Mouse (Mus musculus) MEL (cell line): ENCODE measurements around the gene Ncam1. TPM values are rescaled to one million over a fixed set of nuclear protein-coding genes. Genes with fewer than 3 reads are reported as not detected.

Experiments
- DNase-seq: peaks from one replicate; pipeline ENCODE4 v3.0.0; 2011; ENCODE audit warnings: low read depth, low spot score
- H3K27ac ChIP-seq: 2 replicates; pipeline ENCODE4 v1.5.1; 2012; ENCODE audit warnings: low read depth, mild to moderate bottlenecking, control low read depth, low read length, moderate library complexity; ENCODE audit not compliant: control insufficient read depth
- H3K27me3 ChIP-seq, 2 experiments: fragments of 150-350 bp in 1 of 2; sonication (generic) in 1 of 2; 2 replicates each; pipeline ENCODE4 v1.6.1; 2012; ENCODE audit warnings: low read length in 2 of 2, mild to moderate bottlenecking in 2 of 2, improper control_type of control experiment in 1 of 2, moderate library complexity in 1 of 2; ENCODE audit not compliant: insufficient read depth in 2 of 2, control insufficient read depth in 1 of 2
- H3K36me3 ChIP-seq, 2 experiments: 2 replicates each; pipeline ENCODE4 v1.6.1; 2012 to 2014; ENCODE audit warnings: low read length in 2 of 2, improper control_type of control experiment in 1 of 2, inconsistent platforms in 1 of 2, mild to moderate bottlenecking in 1 of 2; ENCODE audit not compliant: insufficient read depth in 2 of 2, control insufficient read depth in 1 of 2
- H3K4me1 ChIP-seq, 2 experiments: fragments of 150-350 bp in 1 of 2; sonication (generic) in 1 of 2; 2 replicates each; pipeline ENCODE4 v1.6.1; 2012; ENCODE audit warnings: low read length in 2 of 2, improper control_type of control experiment in 1 of 2, mild to moderate bottlenecking in 1 of 2; ENCODE audit not compliant: insufficient read depth in 2 of 2, control insufficient read depth in 1 of 2
- H3K4me3 ChIP-seq, 2 experiments: fragments of 150-350 bp in 1 of 2; sonication (generic) in 1 of 2; 2 replicates each; pipeline ENCODE4 v1.5.1; 2012; ENCODE audit warnings: low read depth in 2 of 2, low read length in 2 of 2, mild to moderate bottlenecking in 2 of 2, moderate library complexity in 2 of 2, control low read depth in 1 of 2, improper control_type of control experiment in 1 of 2; ENCODE audit not compliant: control insufficient read depth in 1 of 2, insufficient read depth in 1 of 2
- H3K79me2 ChIP-seq: 2 replicates; pipeline ENCODE4 v1.6.1; 2012; ENCODE audit warnings: mild to moderate bottlenecking, low read length, moderate library complexity; ENCODE audit not compliant: control insufficient read depth, poor library complexity, insufficient read depth
- H3K9ac ChIP-seq: 2 replicates; pipeline ENCODE4 v1.6.1; 2012; ENCODE audit warnings: low read depth, mild to moderate bottlenecking, control low read depth, low read length, moderate library complexity; ENCODE audit not compliant: control insufficient read depth, poor library complexity, severe bottlenecking
- H3K9me3 ChIP-seq: fragments of 150-350 bp; sonication (generic); replicated peaks from 2 replicates; pipeline ENCODE4 v1.6.1; 2012; ENCODE audit warnings: mild to moderate bottlenecking, low read length, improper control_type of control experiment, moderate library complexity; ENCODE audit not compliant: insufficient read depth
- CTCF ChIP-seq, 3 experiments: IDR thresholded peaks in 2 of 3; conservative IDR thresholded peaks in 1 of 3; 2 replicates each; pipeline ENCODE4 v1.5.1; 2011 to 2012; ENCODE audit warnings: low read length in 3 of 3, low read depth in 2 of 3, mild to moderate bottlenecking in 2 of 3, improper control_type of control experiment in 1 of 3, inconsistent platforms in 1 of 3, mixed read lengths in 1 of 3, moderate library complexity in 1 of 3; ENCODE audit not compliant: control insufficient read depth in 1 of 3, insufficient read depth in 1 of 3, poor library complexity in 1 of 3, severe bottlenecking in 1 of 3
- ELF1 ChIP-seq: IDR thresholded peaks from 2 replicates; pipeline ENCODE4 v1.6.1; 2014; ENCODE audit warnings: low read depth, mild to moderate bottlenecking, inconsistent platforms, low read length, improper control_type of control experiment, moderate library complexity
- EP300 ChIP-seq, 2 experiments: IDR thresholded peaks; 2 replicates each; pipeline ENCODE4 v1.6.1; 2011; ENCODE audit warnings: improper control_type of control experiment in 2 of 2, low read length in 2 of 2, low read depth in 1 of 2, mild to moderate bottlenecking in 1 of 2
- GABPA ChIP-seq: IDR thresholded peaks from 2 replicates; pipeline ENCODE4 v1.6.1; 2012; ENCODE audit warnings: low read depth, mild to moderate bottlenecking, inconsistent platforms, low read length, improper control_type of control experiment, moderate library complexity
- HCFC1 ChIP-seq: IDR thresholded peaks from 2 replicates; pipeline ENCODE4 v1.6.1; 2012; ENCODE audit warnings: low read depth, mild to moderate bottlenecking, inconsistent platforms, low read length, improper control_type of control experiment, moderate library complexity
- MAX ChIP-seq: IDR thresholded peaks from 2 replicates; pipeline ENCODE4 v1.6.1; 2011; ENCODE audit warnings: low read length, improper control_type of control experiment
- MXI1 ChIP-seq: IDR thresholded peaks from 2 replicates; pipeline ENCODE4 v1.6.1; 2011; ENCODE audit warnings: mild to moderate bottlenecking, low read depth, low read length, improper control_type of control experiment
- NRF1 ChIP-seq: IDR thresholded peaks from 2 replicates; pipeline ENCODE4 v1.6.1; 2014; ENCODE audit warnings: low read depth, mild to moderate bottlenecking, inconsistent platforms, low read length, improper control_type of control experiment, moderate library complexity; ENCODE audit not compliant: poor library complexity, insufficient read depth, severe bottlenecking
- POLR2A ChIP-seq, 2 experiments: IDR thresholded peaks; 2 replicates each; pipeline ENCODE4 v1.6.1; 2011 to 2012; ENCODE audit warnings: low read length in 2 of 2, mild to moderate bottlenecking in 2 of 2, control low read depth in 1 of 2, improper control_type of control experiment in 1 of 2, low read depth in 1 of 2, moderate library complexity in 1 of 2; ENCODE audit not compliant: control insufficient read depth in 1 of 2, insufficient read depth in 1 of 2, poor library complexity in 1 of 2
- POLR2AphosphoS2 ChIP-seq: IDR thresholded peaks from 2 replicates; pipeline ENCODE4 v1.6.1; 2011; ENCODE audit warnings: low read length, improper control_type of control experiment
- RAD21 ChIP-seq: IDR thresholded peaks from 2 replicates; pipeline ENCODE4 v1.6.1; 2011; ENCODE audit warnings: mild to moderate bottlenecking, low read depth, low read length, improper control_type of control experiment
- RCOR1 ChIP-seq: IDR thresholded peaks from 2 replicates; pipeline ENCODE4 v1.6.1; 2012; ENCODE audit warnings: low read depth, mild to moderate bottlenecking, inconsistent platforms, low read length, improper control_type of control experiment
- SIN3A ChIP-seq: IDR thresholded peaks from 2 replicates; pipeline ENCODE4 v1.6.1; 2012; ENCODE audit warnings: low read length, improper control_type of control experiment, inconsistent platforms
- SMC3 ChIP-seq: IDR thresholded peaks from 2 replicates; pipeline ENCODE4 v1.6.1; 2011; ENCODE audit warnings: low read depth, low read length, improper control_type of control experiment
- TAL1 ChIP-seq: IDR thresholded peaks from 2 replicates; pipeline ENCODE4 v1.6.1; 2012; ENCODE audit warnings: mild to moderate bottlenecking, inconsistent platforms, low read length, moderate library complexity, mixed read lengths
- TBP ChIP-seq: IDR thresholded peaks from 2 replicates; pipeline ENCODE4 v1.8.0; 2011; ENCODE audit warnings: low read depth, low read length, improper control_type of control experiment
- UBTF ChIP-seq: IDR thresholded peaks from 2 replicates; pipeline ENCODE4 v1.6.1; 2012; ENCODE audit warnings: low read depth, mild to moderate bottlenecking, inconsistent platforms, low read length, improper control_type of control experiment, moderate library complexity, borderline replicate concordance; ENCODE audit not compliant: insufficient read depth
- USF1 ChIP-seq: IDR thresholded peaks from 2 replicates; pipeline ENCODE4 v1.6.1; 2014; ENCODE audit warnings: low read depth, mild to moderate bottlenecking, inconsistent platforms, low read length, improper control_type of control experiment, moderate library complexity
- ZC3H11A ChIP-seq: IDR thresholded peaks from 2 replicates; pipeline ENCODE4 v1.6.1; 2012; ENCODE audit warnings: low read depth, mild to moderate bottlenecking, inconsistent platforms, low read length, improper control_type of control experiment
- ZMIZ1 ChIP-seq: IDR thresholded peaks from 2 replicates; pipeline ENCODE4 v1.6.1; 2012; ENCODE audit warnings: low read depth, mild to moderate bottlenecking, inconsistent platforms, low read length, improper control_type of control experiment, moderate library complexity
- polyA plus RNA-seq, 2 experiments: library from polyadenylated mRNA; stranded (reverse) in 1 of 2; unstranded in 1 of 2; fragments of >175 nt in 1 of 2; fragments of >200 nt in 1 of 2; gene quantifications; 2 replicates each; pipeline versions ENCODE4 v1.2.1 to v1.2.4; 2012; ENCODE audit warnings: low replicate concordance in 2 of 2, low read depth in 1 of 2; ENCODE audit not compliant: insufficient read length in 2 of 2, insufficient read depth in 1 of 2, missing spikeins in 1 of 2
- total RNA-seq: library from RNA; depleted of rRNA; stranded (reverse); fragments of 300-350 nt; gene quantifications from 2 replicates; pipeline ENCODE4 v1.2.3, GENCODE M21; 2012

The Ncam1 gene
- total and polyA plus RNA-seq, 3 experiments: not detected

GRCm38 (mm10) chr9:49672646-49673199 is 126.0 kb downstream of the Ncam1 start:
- H3K27ac ChIP-seq: no peak overlapping the region
- H3K36me3 ChIP-seq: no peaks in the 10 kb centered on the region
- no peak overlapping the region for H3K9ac ChIP-seq
- H3K9me3 ChIP-seq: no peaks in the 10 kb centered on the region
- no peaks in the 10 kb centered on the region for H3K4me1 ChIP-seq
- H3K4me3 ChIP-seq: no peak overlapping the region
- no peaks in the 10 kb centered on the region for H3K79me2 ChIP-seq
- no peaks in the 10 kb centered on the region for H3K27me3 ChIP-seq
- DNase-seq: no peak
- TF ChIP-seq CTCF (IDR thresholded peaks at IDR 0.05 in 2 of 3, conservative IDR thresholded peaks at IDR 0.05 in 1 of 3; ENCODE audit: control insufficient read depth in 1 of 3, insufficient read depth in 1 of 3, low read depth in 2 of 3, low read length in 3 of 3, poor library complexity in 1 of 3, severe bottlenecking in 1 of 3) (no peak), USF1 (no peak), MAX (no peak), GABPA (no peak), NRF1 (no peak), SMC3 (no peak), POLR2AphosphoS2 (no peak), TAL1 (no peak), POLR2A (IDR thresholded peaks at IDR 0.05; ENCODE audit: control insufficient read depth in 1 of 2, insufficient read depth in 1 of 2, low read depth in 1 of 2, low read length in 2 of 2, poor library complexity in 1 of 2) (no peak), RCOR1 (no peak), ZMIZ1 (no peak), ELF1 (no peak), RAD21 (no peak)

GRCm38 (mm10) chr9:49667066-49667465 is 131.7 kb downstream of the Ncam1 start:
- Histone ChIP-seq H3K9me3 (no peaks in the 10 kb centered on the region), H3K36me3 (no peaks in the 10 kb centered on the region), H3K79me2 (no peaks in the 10 kb centered on the region), H3K27ac (no peak overlapping the region), H3K4me1 (no peaks in the 10 kb centered on the region), H3K27me3 (no peaks in the 10 kb centered on the region), H3K9ac (no peak overlapping the region), H3K4me3 (no peak overlapping the region)
- DNase-seq: peak; percentile 1
- TF ChIP-seq TBP: no peak
- no peak for TF ChIP-seq CTCF (IDR thresholded peaks at IDR 0.05 in 2 of 3, conservative IDR thresholded peaks at IDR 0.05 in 1 of 3; ENCODE audit: control insufficient read depth in 1 of 3, insufficient read depth in 1 of 3, low read depth in 2 of 3, low read length in 3 of 3, poor library complexity in 1 of 3, severe bottlenecking in 1 of 3)
- no peak for TF ChIP-seq NRF1
- no peak for TF ChIP-seq MXI1
- no peak for TF ChIP-seq ZC3H11A
- no peak for TF ChIP-seq EP300 (IDR thresholded peaks at IDR 0.05; ENCODE audit: low read depth in 1 of 2, low read length in 2 of 2)
- no peak for TF ChIP-seq HCFC1
- no peak for TF ChIP-seq POLR2AphosphoS2
- no peak for TF ChIP-seq UBTF
- no peak for TF ChIP-seq SIN3A
